Mouse (Mus musculus) skeletal muscle tissue, adult 2 months (tissue): ENCODE data around the gene Dctn3.
A peak's percentile ranks its signal among the peaks of the same experiment; 100 is the strongest.
"Not testable (repeated sequence)": the region's sequence is repeated elsewhere in the genome, so short reads cannot be mapped to it uniquely, and the experiment has no call there.

Experiments
- DNase-seq: peaks from one replicate; pipeline ENCODE4 v3.0.0-alpha.2; 2012; ENCODE audit warnings: low read depth, low spot score

Gene Dctn3

GRCm38 (mm10) chr4:41738256-41738603 is 15.3 kb upstream of the Dctn3 start:
- DNase-seq = no peak

GRCm38 (mm10) chr4:41737602-41738255 is 14.8 kb upstream of the Dctn3 start:
- peak; percentile 57 for DNase-seq

- DNase-seq = no peak
Measured at GRCm38 (mm10) chr4:41731052-41731765, 8.2 kb upstream of the Dctn3 start, which contains the start of gene Arid3c. Gene Arid3c (minus strand): TSS chr4:41731142.

- no peak for DNase-seq
Measured at GRCm38 (mm10) chr4:41726826-41727621, 4.1 kb upstream of the Dctn3 start.

- DNase-seq = no peak
Measured at GRCm38 (mm10) chr4:41716834-41717233, 6.1 kb downstream of the Dctn3 start.

GRCm38 (mm10) chr4:41715596-41715995 is 7.4 kb downstream of the Dctn3 start:
- DNase-seq = no peak

GRCm38 (mm10) chr4:41715082-41715481 is 7.9 kb downstream of the Dctn3 start:
- DNase-seq = no peak

- peak; percentile 55 for DNase-seq
Measured at GRCm38 (mm10) chr4:41714276-41714675, 8.7 kb downstream of the Dctn3 start.

GRCm38 (mm10) chr4:41713197-41714067 is 9.5 kb downstream of the Dctn3 start, which contains the start of gene Rpp25l:
Gene Rpp25l (minus strand): TSS chr4:41713534.
- peak; percentile 73 for DNase-seq

- peak; percentile 63 for DNase-seq
Measured at GRCm38 (mm10) chr4:41712421-41713196, 10.4 kb downstream of the Dctn3 start.

- no peak for DNase-seq
Measured at GRCm38 (mm10) chr4:41711705-41712375, 11.1 kb downstream of the Dctn3 start.

- no peak for DNase-seq
Measured at GRCm38 (mm10) chr4:41710229-41710628, 12.7 kb downstream of the Dctn3 start.

GRCm38 (mm10) chr4:41708192-41708745 is 14.7 kb downstream of the Dctn3 start:
- no peak for DNase-seq

GRCm38 (mm10) chr4:41707011-41707535 is 15.9 kb downstream of the Dctn3 start:
- peak; percentile 57 for DNase-seq

GRCm38 (mm10) chr4:41705922-41706754 is 16.8 kb downstream of the Dctn3 start:
- no peak for DNase-seq

GRCm38 (mm10) chr4:41704651-41705050 is 18.3 kb downstream of the Dctn3 start:
- no peak for DNase-seq

GRCm38 (mm10) chr4:41702226-41702625 is 20.7 kb downstream of the Dctn3 start:
- DNase-seq = not testable (repeated sequence)

GRCm38 (mm10) chr4:41700224-41700623 is 22.7 kb downstream of the Dctn3 start:
- DNase-seq = not testable (repeated sequence)
